Mouse (Mus musculus) left cerebral cortex, postnatal 14 days (tissue): ENCODE data around the gene Olfr191. TPM values are rescaled to one million over a fixed set of nuclear protein-coding genes. Genes with fewer than 3 reads are reported as not detected.
"Not testable (repeated sequence)": the region's sequence is repeated elsewhere in the genome, so short reads cannot be mapped to it uniquely, and the experiment has no call there.

Source experiments
- DNase-seq, 2 experiments: peaks; one replicate each; pipeline ENCODE4 v3.0.0; 2021 to 2022; ENCODE audit warnings: low spot score in 2 of 2, mixed read lengths in 1 of 2
- intact Hi-C: fragments of 180-260 bp; cut with DNase I; formaldehyde crosslinking; loops from one replicate; pipeline ENCODE4 v1.15.1; 2025
- long read RNA-seq, 2 experiments: library from polyadenylated mRNA; stranded (forward); transcript quantifications; one replicate each; pipeline ENCODE4 v2.0.0; 2021
- total RNA-seq, 2 experiments: library from RNA; stranded (reverse); gene quantifications; 2 replicates each; pipeline ENCODE4 v1.2.3; 2021

The Olfr191 gene
- total RNA-seq = not detected
- long read RNA-seq, experiment 1 = 0 reads
- long read RNA-seq, experiment 2 = 0 reads

GRCm38 (mm10) chr16:59089722-59090121, at the start of gene Olfr191:
Olfr191 (minus strand) TSS chr16:59089822.
- DNase-seq, intact Hi-C loops: not testable (repeated sequence)

DNA sequence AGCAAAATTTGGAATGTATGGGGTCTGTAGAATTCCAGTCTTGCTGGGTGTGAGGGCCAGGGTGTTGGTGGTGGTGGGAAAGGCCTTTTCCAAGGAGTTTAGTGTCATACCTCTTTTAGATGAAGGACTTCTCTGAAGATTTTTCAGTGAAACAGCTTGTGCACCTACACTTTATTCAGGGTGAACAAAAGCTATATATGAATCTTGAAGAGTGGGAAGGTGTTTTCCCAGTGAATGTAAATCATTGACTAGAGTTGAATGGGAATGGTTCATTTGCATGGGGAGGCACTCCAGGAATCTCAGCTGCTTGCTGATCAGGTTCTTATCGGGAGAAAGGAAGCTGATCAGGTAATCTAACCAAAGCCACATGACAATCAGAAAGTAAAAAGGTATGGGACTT, 41.1 kb upstream of the Olfr191 start:
- no peak for DNase-seq
- intact Hi-C loops = no loop called here

DNA sequence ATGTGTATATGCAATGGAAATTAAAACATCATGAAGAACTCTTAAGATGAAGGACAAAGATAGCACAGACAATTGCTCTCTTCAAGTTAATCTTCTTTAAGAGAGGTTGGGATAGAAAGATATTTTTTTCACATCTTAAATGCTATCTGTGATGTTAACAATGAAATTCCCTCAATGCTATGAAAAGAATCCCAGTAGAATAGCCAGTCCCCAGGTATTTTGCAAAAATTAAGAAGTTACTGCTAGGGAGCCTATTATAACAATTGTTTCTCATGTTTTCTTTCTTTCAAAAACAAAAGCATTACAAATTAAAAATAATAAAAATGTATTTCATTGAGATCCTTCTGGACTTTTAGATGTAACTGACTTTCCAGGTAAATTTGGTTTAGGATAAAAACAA, 31.3 kb upstream of the Olfr191 start, which contains the start of gene Olfr194:
TSS of gene Olfr194 (minus strand) at position 101 of the 400 bp plus-strand sequence.
- intact Hi-C loops = no loop called here
- no peak for DNase-seq

- no peak for DNase-seq
- intact Hi-C loops = no loop called here
These were observed 22.2 kb upstream of the Olfr191 start, which contains the start of gene Olfr193 for GRCm38 (mm10) chr16:59111781-59112180. Olfr193 (minus strand) TSS chr16:59111881.

DNA sequence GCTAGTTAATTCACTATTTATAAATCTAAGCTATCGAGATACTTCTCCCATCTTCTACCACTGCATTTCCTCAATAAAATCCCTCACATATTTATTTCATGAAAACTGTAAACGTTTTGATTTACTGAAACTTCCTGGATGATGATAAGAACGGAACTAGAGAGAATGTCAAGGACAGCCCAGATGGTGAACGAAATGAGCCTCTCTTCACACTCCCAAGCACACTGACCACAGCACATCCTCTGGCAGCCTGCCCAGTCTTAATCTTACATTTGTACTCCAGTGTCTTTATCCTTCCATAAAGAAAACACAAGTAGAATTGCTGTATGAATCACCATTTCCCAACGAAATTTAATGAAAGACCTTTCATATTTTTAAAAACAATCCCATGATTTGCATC, 18.9 kb upstream of the Olfr191 start:
- DNase-seq, intact Hi-C loops: not testable (repeated sequence)

- no peak for DNase-seq
- intact Hi-C loops = no loop called here
These were observed 15.7 kb upstream of the Olfr191 start for GRCm38 (mm10) chr16:59105312-59105711.

GRCm38 (mm10) chr16:59081113-59081512, 8.5 kb downstream of the Olfr191 start:
- intact Hi-C loops, DNase-seq: not testable (repeated sequence)

DNA sequence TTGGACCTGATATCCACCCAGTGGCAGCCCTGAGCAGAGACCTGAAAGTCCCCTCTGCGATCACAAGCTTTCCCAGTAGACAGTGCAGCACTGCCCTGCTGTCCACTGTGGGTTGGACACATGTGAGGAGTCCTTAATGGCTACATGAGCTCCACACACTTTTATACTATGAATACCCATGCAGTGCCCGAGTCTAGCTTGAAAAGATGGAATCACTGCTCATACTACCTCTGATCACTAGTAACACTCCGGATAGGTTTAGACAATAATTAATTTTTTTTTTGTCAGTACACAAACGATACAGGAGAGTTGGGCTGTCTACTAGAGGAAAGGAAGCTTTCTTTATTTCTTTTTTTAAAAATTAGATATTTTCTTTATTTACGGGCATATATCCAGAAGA, 11.7 kb downstream of the Olfr191 start, which contains the start of gene Olfr190:
TSS of gene Olfr190 (minus strand) at position 101 of the 400 bp plus-strand sequence.
- DNase-seq = no peak
- intact Hi-C loops = no loop called here

DNA sequence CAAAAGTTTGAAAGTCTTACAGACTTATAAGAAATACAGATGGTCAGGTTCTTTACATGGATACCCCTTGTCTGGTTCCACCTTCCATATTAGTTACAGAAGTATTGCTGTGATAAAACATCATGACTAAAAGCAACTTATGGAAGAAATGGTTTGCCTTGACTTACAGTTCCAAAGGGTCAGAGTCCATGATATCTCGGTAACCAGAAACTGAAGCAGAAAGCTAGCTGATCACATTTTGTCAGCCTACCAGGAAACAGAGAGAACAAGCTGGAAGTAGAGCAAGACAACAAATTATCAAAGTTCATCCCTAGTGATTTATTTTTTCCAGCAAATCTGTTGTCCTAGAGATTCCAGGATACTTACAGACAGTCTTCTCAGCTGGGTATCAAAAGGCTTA, 16.1 kb downstream of the Olfr191 start:
- intact Hi-C loops = no loop called here
- no peak for DNase-seq

GRCm38 (mm10) chr16:59071755-59072154, 17.9 kb downstream of the Olfr191 start:
- intact Hi-C loops = no loop called here
- DNase-seq = no peak

DNA sequence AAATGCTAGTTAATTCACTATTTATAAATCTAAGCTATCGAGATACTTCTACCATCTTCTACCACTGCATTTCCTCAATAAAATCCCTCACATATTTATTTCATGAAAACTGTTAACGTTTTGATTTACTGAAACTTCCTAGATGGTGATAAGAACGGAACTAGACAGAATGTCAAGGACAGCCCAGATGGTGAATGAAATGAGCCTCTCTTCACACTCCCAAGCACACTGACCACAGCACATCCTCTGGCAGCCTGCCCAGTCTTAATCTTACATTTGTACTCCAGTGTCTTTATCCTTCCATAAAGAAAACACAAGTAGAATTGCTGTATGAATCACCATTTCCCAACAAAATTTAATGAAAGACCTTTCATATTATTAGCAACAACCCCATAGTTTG, 27.2 kb downstream of the Olfr191 start:
- DNase-seq, intact Hi-C loops: not testable (repeated sequence)

DNA sequence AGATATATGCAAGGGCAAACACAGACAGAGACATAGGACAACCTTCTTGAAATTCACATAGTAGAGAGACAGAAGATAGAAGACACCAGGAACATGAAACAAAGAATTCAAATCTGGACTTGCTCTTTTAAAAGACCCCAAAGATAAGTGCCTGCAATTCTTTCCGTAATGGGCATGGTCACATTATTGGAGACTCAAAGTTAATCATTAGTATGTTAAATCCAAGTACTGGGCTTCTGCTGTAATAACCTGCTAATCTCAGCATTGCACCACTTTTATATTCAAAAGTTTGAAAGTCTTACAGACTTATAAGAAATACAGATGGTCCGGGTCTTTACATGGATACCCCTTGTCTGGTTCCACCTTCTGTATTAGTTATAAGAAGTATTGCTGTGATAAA, 40.3 kb downstream of the Olfr191 start:
- intact Hi-C loops, DNase-seq: not testable (repeated sequence)

DNA sequence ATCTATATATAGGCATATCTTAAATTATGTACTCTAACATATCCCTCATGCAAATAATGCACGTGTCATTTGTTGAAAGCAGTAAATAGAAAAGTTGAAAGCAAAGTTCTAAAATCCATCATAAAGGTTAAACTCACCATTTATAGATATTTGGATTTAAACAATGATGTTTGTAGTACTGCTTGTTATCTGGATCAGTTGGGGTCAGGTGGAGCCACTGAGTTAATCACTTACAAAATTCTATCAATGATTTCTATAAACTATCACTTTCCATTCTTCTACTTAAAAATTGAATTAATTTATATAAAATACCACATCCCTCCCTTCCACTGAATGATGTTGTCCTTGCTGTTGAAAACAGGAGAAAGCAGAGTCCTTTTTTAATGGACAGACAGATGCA, 40.8 kb downstream of the Olfr191 start:
- intact Hi-C loops = no loop called here

DNA sequence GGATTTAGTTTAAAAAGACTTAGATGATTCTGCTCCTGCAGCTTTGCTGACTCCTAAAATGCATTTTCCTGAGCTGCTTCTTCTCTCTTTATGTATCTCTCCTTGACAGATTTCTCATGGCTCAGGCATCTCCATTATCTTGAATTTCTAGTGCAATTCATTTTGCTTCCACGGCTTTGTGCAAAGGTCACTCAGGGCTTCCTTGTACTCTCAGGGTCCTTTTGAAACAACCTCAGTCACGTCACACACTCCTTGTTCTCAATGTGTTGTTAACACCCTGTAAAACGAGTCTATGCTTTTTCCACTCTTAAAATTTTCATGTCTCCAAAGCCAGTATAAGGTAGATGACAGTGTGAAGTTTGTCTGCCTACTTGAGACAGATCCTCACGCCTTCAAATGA, 42.0 kb downstream of the Olfr191 start:
- DNase-seq = no peak
- intact Hi-C loops = no loop called here

More for the DNA sequence above, 40.8 kb downstream of the Olfr191 start:
- no peak for DNase-seq

DNA sequence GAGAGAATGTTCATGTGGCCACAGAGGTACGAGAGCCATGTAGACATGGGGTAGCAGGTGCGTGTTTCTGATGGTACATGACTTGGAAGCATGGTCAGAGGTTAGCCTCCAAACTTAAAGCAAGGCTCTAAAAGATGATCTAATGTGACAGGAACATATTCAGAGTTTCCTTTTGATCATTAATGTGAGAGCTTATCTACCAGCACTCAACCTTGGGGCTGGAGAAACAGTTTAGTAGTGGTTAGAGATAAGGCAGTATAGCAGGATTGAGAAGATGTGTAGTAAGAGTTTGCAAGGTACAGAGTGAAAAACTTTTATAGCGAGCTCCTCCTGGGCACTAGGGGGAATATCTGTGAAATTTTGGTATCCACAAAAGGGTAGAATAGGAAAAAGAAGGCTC, 43.8 kb downstream of the Olfr191 start:
- DNase-seq = no peak
- intact Hi-C loops = no loop called here

- no peak for DNase-seq
- intact Hi-C loops = no loop called here
These were observed 49.9 kb downstream of the Olfr191 start, which contains the start of gene Olfr187 for GRCm38 (mm10) chr16:59039710-59040109. Olfr187 (minus strand) TSS chr16:59039767.

Other genes with a start within 250 kb of the Olfr191 start
- gene Olfr177, start 215.1 kb downstream of the Olfr191 start, total RNA-seq = not detected
- not detected for gene Olfr178, start 197.8 kb downstream of the Olfr191 start, total RNA-seq
- gene Olfr181, start 161.1 kb downstream of the Olfr191 start, total RNA-seq = not detected
- not detected for gene Olfr180, start 160.4 kb downstream of the Olfr191 start, total RNA-seq
- gene Olfr183, start 94.5 kb downstream of the Olfr191 start, total RNA-seq = not detected
- gene Olfr186, start 59.5 kb downstream of the Olfr191 start, total RNA-seq = not detected
- gene Olfr187, start 50.1 kb downstream of the Olfr191 start, total RNA-seq = not detected
- gene Olfr190, start 11.8 kb downstream of the Olfr191 start, total RNA-seq = not detected
- not detected for gene Olfr193, start 22.1 kb upstream of the Olfr191 start, total RNA-seq
- not detected for gene Olfr194, start 31.2 kb upstream of the Olfr191 start, total RNA-seq
- gene Olfr195, start 57.2 kb upstream of the Olfr191 start, total RNA-seq = not detected
- not detected for gene Olfr196, start 80.6 kb upstream of the Olfr191 start, total RNA-seq
- not detected for gene Olfr198, start 113.7 kb upstream of the Olfr191 start, total RNA-seq
- not detected for gene Olfr199, start 129.9 kb upstream of the Olfr191 start, total RNA-seq
- not detected for gene Olfr201, start 182.8 kb upstream of the Olfr191 start, total RNA-seq
- not detected for gene Olfr202, start 197.0 kb upstream of the Olfr191 start, total RNA-seq
- gene Olfr203, start 209.1 kb upstream of the Olfr191 start, total RNA-seq = not detected
- gene Olfr204, start 228.4 kb upstream of the Olfr191 start, total RNA-seq = under 1 TPM in 1 of 2 experiments, not detected in 1; 0.07 TPM
- not detected for gene Olfr205, start 241.3 kb upstream of the Olfr191 start, total RNA-seq